Mouse (Mus musculus): ENCODE measurements around the gene Rpl5. TPM values are rescaled to one million over a fixed set of nuclear protein-coding genes. Genes with fewer than 3 reads are reported as not detected.

Gene Rpl5
- polyA plus RNA-seq, 1 experiment from 2014 or later, result 78.0 TPM

GRCm38 (mm10) chr5:107909668-107910067, 9.4 kb downstream of the Rpl5 start:
- ATAC-seq, result no peak
- Histone ChIP-seq H3K4me3 (replicated peaks) (no peak overlapping the region), H3K4me2 (replicated peaks) (no peak overlapping the region), H3K9me3 (no peaks in the 10 kb centered on the region), H3K4me1 (replicated peaks) (no peaks in the 10 kb centered on the region), H3K27me3 (replicated peaks) (no peaks in the 10 kb centered on the region), H3K36me3 (peaks cover 18% of the 10 kb centered on the region), H3K27ac (no peak overlapping the region), H3K9ac (no peak overlapping the region)
- 74% methylated on average over 3 of the region's 3 CpGs for WGBS

DNA sequence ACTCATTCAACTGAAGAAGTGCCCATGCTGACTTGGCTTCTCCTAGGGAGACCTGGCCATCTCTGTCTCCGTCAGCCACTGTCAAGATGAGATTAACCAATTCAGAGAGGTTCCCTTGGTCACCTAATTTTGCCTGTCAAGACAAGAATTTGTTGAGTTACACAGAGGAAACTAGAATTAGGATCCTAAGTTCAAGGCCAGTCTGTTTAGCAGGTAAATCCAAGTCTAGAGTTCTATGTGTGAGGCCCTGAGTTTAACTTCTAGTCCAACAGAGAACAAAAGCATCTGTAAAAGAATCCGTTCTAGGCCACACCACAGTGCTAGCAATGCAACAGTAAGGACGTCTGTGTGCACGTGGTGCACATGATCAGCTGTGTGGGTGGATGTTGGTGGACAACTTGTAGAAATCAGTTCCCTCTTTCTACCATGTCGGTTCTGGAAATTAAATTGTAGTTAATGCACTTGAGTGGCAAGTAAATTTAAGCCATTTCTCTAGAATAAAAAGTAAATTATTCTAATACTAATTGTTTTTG, 9.8 kb downstream of the Rpl5 start:
- Histone ChIP-seq H3K4me1 (replicated peaks) (no peaks in the 10 kb centered on the region), H3K36me3 (peaks cover 18% of the 10 kb centered on the region), H3K27me3 (replicated peaks) (no peaks in the 10 kb centered on the region), H3K4me3 (replicated peaks) (no peak overlapping the region), H3K9ac (no peak overlapping the region), H3K9me3 (no peaks in the 10 kb centered on the region), H3K27ac (no peak overlapping the region), H3K4me2 (replicated peaks) (no peak overlapping the region)
- no peak for ATAC-seq
- 68% methylated on average over 5 of the region's 5 CpGs for WGBS

DNA sequence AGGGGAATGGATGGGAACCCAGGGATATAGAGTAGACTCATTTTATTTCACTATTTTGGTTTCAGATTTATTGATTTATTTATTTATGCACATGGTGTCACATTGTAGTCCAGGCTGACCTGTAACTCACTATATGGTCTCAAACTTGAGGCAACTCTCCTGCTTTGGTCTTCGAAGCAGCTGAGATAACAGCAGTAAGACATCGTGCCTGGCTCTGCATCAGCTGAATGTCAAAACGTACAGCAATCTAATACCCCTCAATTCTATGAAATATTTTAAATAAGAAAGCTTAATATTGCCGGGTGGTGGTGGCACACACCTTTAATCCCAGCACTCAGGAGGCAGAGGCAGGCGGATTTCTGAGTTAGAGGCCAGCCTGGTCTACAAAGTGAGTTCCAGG, 10.7 kb downstream of the Rpl5 start:
- 87% methylated on average over 5 of the region's 5 CpGs for WGBS

DNA sequence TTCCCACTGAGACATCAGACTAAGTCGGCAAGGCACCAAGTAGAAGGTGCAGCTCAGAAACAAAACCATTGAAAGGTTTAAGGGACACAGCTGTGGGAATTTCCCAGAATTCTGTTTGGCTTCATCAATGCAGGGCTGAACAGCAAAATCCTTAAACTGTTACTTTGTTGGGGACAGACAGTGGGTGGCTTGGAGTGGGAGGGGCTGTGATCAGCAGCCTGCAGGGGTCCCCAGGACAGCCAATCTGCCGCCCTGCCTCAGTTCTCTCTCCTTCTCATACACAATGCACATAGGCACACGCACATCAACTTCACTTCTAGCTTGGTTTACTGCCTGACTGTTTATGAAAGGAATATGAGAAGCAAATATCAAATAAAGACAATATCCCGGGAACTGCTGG, 15.0 kb downstream of the Rpl5 start:
- Histone ChIP-seq H3K27me3 (replicated peaks) (no peaks in the 10 kb centered on the region), H3K4me3 (replicated peaks) (no peak overlapping the region), H3K9ac (no peak overlapping the region), H3K4me2 (replicated peaks) (no peak overlapping the region), H3K36me3 (no peaks in the 10 kb centered on the region), H3K4me1 (replicated peaks) (no peaks in the 10 kb centered on the region), H3K27ac (no peak overlapping the region), H3K9me3 (no peaks in the 10 kb centered on the region)
- 52% methylated on average over 4 of the region's 4 CpGs for WGBS
- ATAC-seq, result no peak

More for the DNA sequence above, 10.7 kb downstream of the Rpl5 start:
- Histone ChIP-seq H3K36me3 (peaks cover 16% of the 10 kb centered on the region), H3K9ac (no peak overlapping the region), H3K9me3 (no peaks in the 10 kb centered on the region), H3K4me3 (replicated peaks) (no peak overlapping the region), H3K27me3 (replicated peaks) (no peaks in the 10 kb centered on the region), H3K4me2 (replicated peaks) (no peak overlapping the region), H3K4me1 (replicated peaks) (no peaks in the 10 kb centered on the region), H3K27ac (no peak overlapping the region)
- no peak for ATAC-seq

- Histone ChIP-seq H3K27ac (no peak overlapping the region), H3K4me2 (replicated peaks) (no peak overlapping the region), H3K36me3 (no peaks in the 10 kb centered on the region), H3K4me3 (replicated peaks) (no peak overlapping the region), H3K4me1 (replicated peaks) (no peaks in the 10 kb centered on the region), H3K9ac (no peak overlapping the region), H3K9me3 (no peaks in the 10 kb centered on the region), H3K27me3 (replicated peaks) (no peaks in the 10 kb centered on the region)
- ATAC-seq, result peak; percentile 73
- 84% methylated on average over 2 of the region's 2 CpGs for WGBS
Observed at GRCm38 (mm10) chr5:107921400-107922252, 21.3 kb downstream of the Rpl5 start.

GRCm38 (mm10) chr5:107922836-107923235, 22.5 kb downstream of the Rpl5 start:
- no peaks in the 10 kb centered on the region for H3K4me1 ChIP-seq (replicated peaks)
- no peak overlapping the region for H3K27ac ChIP-seq
- WGBS, result 87% methylated on average over 1 of the region's 1 CpGs
- no peaks in the 10 kb centered on the region for H3K27me3 ChIP-seq (replicated peaks)
- H3K36me3 ChIP-seq, result no peaks in the 10 kb centered on the region
- no peak overlapping the region for H3K4me2 ChIP-seq (replicated peaks)
- no peak overlapping the region for H3K9ac ChIP-seq
- no peak for ATAC-seq
- no peaks in the 10 kb centered on the region for H3K9me3 ChIP-seq
- no peak overlapping the region for H3K4me3 ChIP-seq (replicated peaks)

DNA sequence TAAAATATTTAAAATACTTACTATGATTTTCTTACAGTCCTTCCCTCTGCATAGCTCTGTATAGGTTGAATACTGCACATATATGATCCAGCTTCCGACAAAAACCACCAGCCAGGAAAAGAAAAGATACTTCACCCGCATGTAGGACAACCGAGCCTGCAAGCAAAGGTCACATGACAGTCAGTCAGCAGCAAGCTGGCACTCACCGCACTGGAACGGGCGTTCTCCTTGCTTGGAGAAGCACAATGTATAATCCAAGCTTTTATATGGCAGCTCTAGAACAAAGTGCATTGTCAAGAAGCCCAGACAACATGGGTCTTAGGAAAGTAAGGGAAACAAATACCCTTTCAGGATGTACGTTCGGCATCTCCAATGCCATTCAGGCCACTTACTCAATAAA, 24.3 kb downstream of the Rpl5 start:
- WGBS, result 83% methylated on average over 8 of the region's 8 CpGs
- Histone ChIP-seq H3K36me3 (no peaks in the 10 kb centered on the region), H3K4me3 (replicated peaks) (no peak overlapping the region), H3K4me1 (replicated peaks) (no peaks in the 10 kb centered on the region), H3K27me3 (replicated peaks) (no peaks in the 10 kb centered on the region), H3K9ac (no peak overlapping the region), H3K9me3 (no peaks in the 10 kb centered on the region), H3K4me2 (replicated peaks) (no peak overlapping the region), H3K27ac (no peak overlapping the region)
- ATAC-seq, result no peak

- Histone ChIP-seq H3K4me2 (replicated peaks) (no peak overlapping the region), H3K36me3 (no peaks in the 10 kb centered on the region), H3K27me3 (replicated peaks) (no peaks in the 10 kb centered on the region), H3K27ac (no peak overlapping the region), H3K4me3 (replicated peaks) (no peak overlapping the region), H3K9me3 (no peaks in the 10 kb centered on the region), H3K4me1 (replicated peaks) (no peaks in the 10 kb centered on the region), H3K9ac (no peak overlapping the region)
- WGBS, result 61% methylated on average over 11 of the region's 11 CpGs
- no peak for ATAC-seq
Observed at GRCm38 (mm10) chr5:107926550-107927249, 26.4 kb downstream of the Rpl5 start.

DNA sequence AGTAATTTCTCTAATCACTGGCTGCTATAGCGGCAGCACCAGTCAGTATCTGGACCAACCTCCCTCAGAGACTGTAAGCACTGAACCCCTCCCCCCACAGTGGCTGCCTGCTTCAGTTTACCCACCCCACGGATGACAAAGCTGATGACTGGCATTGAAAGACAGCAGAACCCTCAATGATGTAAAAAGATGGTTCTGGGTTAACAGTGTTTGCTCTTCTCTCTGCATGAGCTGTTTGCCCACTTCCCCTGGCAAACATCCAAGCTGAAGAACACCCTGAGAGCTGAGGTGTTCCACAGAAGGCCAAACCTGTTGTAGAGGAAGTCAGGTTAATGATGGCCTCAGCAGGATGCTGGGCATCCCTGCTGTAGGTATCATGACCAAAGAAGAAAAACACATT, 32.3 kb downstream of the Rpl5 start:
- H3K27ac ChIP-seq, result no peak overlapping the region
- no peaks in the 10 kb centered on the region for H3K9me3 ChIP-seq
- H3K4me1 ChIP-seq (replicated peaks), result no peaks in the 10 kb centered on the region
- H3K9ac ChIP-seq, result no peak overlapping the region
- H3K27me3 ChIP-seq (replicated peaks), result no peaks in the 10 kb centered on the region
- WGBS, result 38% methylated on average over 2 of the region's 2 CpGs
- H3K4me2 ChIP-seq (replicated peaks), result no peak overlapping the region
- H3K4me3 ChIP-seq (replicated peaks), result no peak overlapping the region
- ATAC-seq, result no peak
- H3K36me3 ChIP-seq, result no peaks in the 10 kb centered on the region

GRCm38 (mm10) chr5:107933202-107933974, 33.1 kb downstream of the Rpl5 start:
- Histone ChIP-seq H3K9me3 (no peaks in the 10 kb centered on the region), H3K9ac (no peak overlapping the region), H3K36me3 (no peaks in the 10 kb centered on the region), H3K4me3 (replicated peaks) (no peak overlapping the region), H3K27ac (no peak overlapping the region), H3K4me2 (replicated peaks) (no peak overlapping the region), H3K27me3 (replicated peaks) (no peaks in the 10 kb centered on the region), H3K4me1 (replicated peaks) (no peaks in the 10 kb centered on the region)
- ATAC-seq, result no peak
- 67% methylated on average over 4 of the region's 4 CpGs for WGBS

GRCm38 (mm10) chr5:107934770-107935543, 34.7 kb downstream of the Rpl5 start:
- Histone ChIP-seq H3K27me3 (replicated peaks) (no peaks in the 10 kb centered on the region), H3K4me2 (replicated peaks) (no peak overlapping the region), H3K9ac (no peak overlapping the region), H3K27ac (no peak overlapping the region), H3K9me3 (no peaks in the 10 kb centered on the region), H3K4me1 (replicated peaks) (no peaks in the 10 kb centered on the region), H3K4me3 (replicated peaks) (no peak overlapping the region), H3K36me3 (no peaks in the 10 kb centered on the region)
- ATAC-seq, result no peak
- WGBS, result 90% methylated on average over 10 of the region's 10 CpGs

Measured in intestine, embryonic 15.5 days (tissue).